Mouse (Mus musculus): ENCODE results near the gene Agbl5.

- TF ChIP-seq POLR2A (IDR thresholded peaks at IDR 0.05; ENCODE audit: borderline replicate concordance, extremely low read depth, insufficient read depth, insufficient read length, poor library complexity, severe bottlenecking) (no peak), CTCF (IDR thresholded peaks at IDR 0.05; ENCODE audit: borderline replicate concordance, extremely low read depth, insufficient read depth, insufficient read length) (no peak)
Measured at GRCm38 (mm10) chr5:30944344-30944743, 55.9 kb downstream of the Agbl5 start.
